Mouse (Mus musculus) midbrain, embryonic 11.5 days (tissue): ENCODE measurements around the gene Stradb. TPM values are rescaled to one million over a fixed set of nuclear protein-coding genes. Genes with fewer than 3 reads are reported as not detected.

Source experiments
- ATAC-seq: fragments of 200-750 bp; cut with Nextera tagmentation; 2 replicates; pipeline ENCODE4 v1.8.0; 2017; ENCODE audit warnings: moderate TSS enrichment, moderate library complexity; ENCODE audit not compliant: low FRiP score
- DNase-seq: peaks from one replicate; pipeline ENCODE4 v3.0.0; 2015; ENCODE audit warnings: low spot score; ENCODE audit errors: missing footprints
- H3K27ac ChIP-seq: fragments of 300-500 bp; sonication (generic); 2 replicates; pipeline ENCODE4 v1.5.1; 2014; ENCODE audit warnings: low read depth, low read length
- H3K27me3 ChIP-seq: fragments of 300-500 bp; sonication (generic); 2 replicates; pipeline ENCODE4 v1.6.1; 2014; ENCODE audit warnings: mild to moderate bottlenecking, low read length, moderate library complexity, mixed read lengths; ENCODE audit not compliant: control insufficient read depth, insufficient read depth
- H3K36me3 ChIP-seq: fragments of 300-500 bp; sonication (generic); 2 replicates; pipeline ENCODE4 v1.6.1; 2014; ENCODE audit warnings: mild to moderate bottlenecking, low read length, moderate library complexity, mixed read lengths; ENCODE audit not compliant: control insufficient read depth, insufficient read depth
- H3K4me1 ChIP-seq: fragments of 300-500 bp; sonication (generic); 2 replicates; pipeline ENCODE4 v1.6.1; 2014; ENCODE audit warnings: low read length; ENCODE audit not compliant: control insufficient read depth, insufficient read depth
- H3K4me2 ChIP-seq: fragments of 300-500 bp; sonication (generic); 2 replicates; pipeline ENCODE4 v1.6.1; 2014; ENCODE audit warnings: mild to moderate bottlenecking, moderate library complexity
- H3K4me3 ChIP-seq: fragments of 300-500 bp; sonication (generic); 2 replicates; pipeline ENCODE4 v1.5.1; 2014; ENCODE audit warnings: low read depth, low read length
- H3K9ac ChIP-seq: fragments of 300-500 bp; sonication (generic); 2 replicates; pipeline ENCODE4 v1.6.1; 2014; ENCODE audit warnings: low read length
- H3K9me3 ChIP-seq: fragments of 300-500 bp; sonication (generic); 2 replicates; pipeline ENCODE4 v1.6.1; 2016; ENCODE audit warnings: low read length; ENCODE audit not compliant: control insufficient read depth
- WGBS: fragments of 180-500 bp; shearing (Covaris S2); extraction: QIAGEN DNeasy Blood & Tissue Kit; methylation state at CpG from one replicate; pipeline ENCODE4 v1.1.7; 2014; 5-methylcytosine and 5-hydroxymethylcytosine counted together
- polyA plus RNA-seq: library from polyadenylated mRNA; unstranded; fragments of >200 nt; fragmentation: Nextera tagmentation; extraction: Ambion mirVana; gene quantifications from 2 replicates; pipeline ENCODE4 v1.2.1, GENCODE M21; 2014

The Stradb gene
- polyA plus RNA-seq, result 35.1 and 36.9 TPM in 2 replicates

DNA sequence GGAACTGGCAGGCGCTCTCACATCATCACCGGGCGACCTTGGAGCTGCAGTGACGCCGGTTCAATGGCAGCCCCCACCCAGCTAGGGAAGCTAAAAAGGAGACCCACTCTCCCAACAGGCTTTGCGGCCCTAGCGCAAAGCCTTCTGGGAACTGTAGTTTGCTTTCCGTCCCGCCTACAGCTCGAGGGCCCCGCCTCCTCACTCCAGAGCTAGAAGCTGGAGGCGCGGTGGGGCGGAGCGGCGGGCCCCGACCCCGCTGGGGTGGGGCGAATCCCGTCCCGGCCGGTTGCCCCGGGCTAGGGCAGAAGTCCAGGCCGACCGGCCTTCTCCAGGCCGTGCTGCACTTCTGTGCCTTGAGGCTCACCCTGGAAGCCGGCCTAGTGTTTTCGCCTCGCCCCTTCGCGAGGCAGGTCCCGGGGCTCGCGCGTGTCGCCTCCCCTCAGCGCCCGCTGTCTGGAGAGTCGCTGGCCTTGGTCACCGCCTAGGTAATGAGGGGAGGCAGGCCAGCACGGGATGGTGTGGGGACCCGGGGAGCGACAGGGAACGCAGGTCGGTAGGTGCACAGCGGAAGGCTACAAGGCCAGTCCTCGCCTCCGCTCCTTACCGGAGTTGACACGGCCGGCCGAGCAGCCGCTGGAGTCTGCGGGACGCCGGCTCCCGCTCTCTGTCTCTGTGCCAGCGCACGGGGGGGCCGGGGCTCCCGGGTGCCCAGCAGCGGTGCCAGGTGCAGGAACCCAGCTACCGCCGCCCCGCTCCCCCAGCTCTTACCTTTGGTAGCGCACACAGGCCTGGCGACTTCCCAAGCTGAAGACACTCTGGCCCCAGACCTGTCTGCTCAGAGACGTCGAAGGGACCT is at the start of gene Stradb, which contains the start of gene Trak2:
Gene Stradb (plus strand): TSS at position 157 of the 856 bp plus-strand sequence.
Gene Trak2 (minus strand): TSS at position 65 of the 856 bp plus-strand sequence.
- Histone ChIP-seq H3K4me3 (peak within 1 kb of the TSS; percentile 79), H3K27ac (peak within 1 kb of the TSS; percentile 49), H3K4me2 (peak within 1 kb of the TSS; percentile 79), H3K4me1 (peaks cover 20% of the 10 kb centered on the region), H3K9me3 (no peaks in the 10 kb centered on the region), H3K27me3 (no peaks in the 10 kb centered on the region; the same call in 1 of the 2 replicates), H3K9ac (peak within 1 kb of the TSS; percentile 86), H3K36me3 (no peaks in the 10 kb centered on the region)
- WGBS, result under 1% methylated on average over 56 of the region's 69 CpGs
- ATAC-seq (peak; percentile 96), DNase-seq (peak; percentile 100)

DNA sequence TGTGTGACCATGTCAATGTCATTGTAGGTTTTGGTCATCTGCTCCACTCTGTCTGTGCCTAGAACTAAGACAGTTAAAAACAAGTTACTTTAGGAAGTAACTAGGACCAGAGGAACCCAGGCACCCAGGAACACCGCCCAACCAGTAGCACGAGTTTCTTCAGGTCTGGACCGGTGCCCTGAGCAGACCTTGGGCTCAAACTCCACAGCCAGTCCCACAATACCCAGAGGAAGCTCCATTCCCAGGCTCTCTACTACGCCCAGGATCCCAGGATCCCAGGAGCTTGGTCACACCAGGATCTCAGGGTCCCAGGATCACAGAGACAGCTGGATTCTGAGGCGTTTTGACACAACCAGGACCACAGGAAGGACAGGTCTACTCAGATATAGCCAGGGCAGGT is 46.7 kb upstream of the Stradb start:
- Histone ChIP-seq H3K4me3 (no peak overlapping the region), H3K27me3 (no peaks in the 10 kb centered on the region), H3K4me2 (no peak overlapping the region), H3K36me3 (0 out of 2 replicates have a peak, but pooled peaks cover under 1% of the 10 kb centered on the region), H3K27ac (no peak overlapping the region), H3K9ac (no peak overlapping the region), H3K9me3 (no peaks in the 10 kb centered on the region), H3K4me1 (no peaks in the 10 kb centered on the region)
- 96% methylated on average over 5 of the region's 5 CpGs for WGBS
- DNase-seq, result no peak
- no peak for ATAC-seq

DNA sequence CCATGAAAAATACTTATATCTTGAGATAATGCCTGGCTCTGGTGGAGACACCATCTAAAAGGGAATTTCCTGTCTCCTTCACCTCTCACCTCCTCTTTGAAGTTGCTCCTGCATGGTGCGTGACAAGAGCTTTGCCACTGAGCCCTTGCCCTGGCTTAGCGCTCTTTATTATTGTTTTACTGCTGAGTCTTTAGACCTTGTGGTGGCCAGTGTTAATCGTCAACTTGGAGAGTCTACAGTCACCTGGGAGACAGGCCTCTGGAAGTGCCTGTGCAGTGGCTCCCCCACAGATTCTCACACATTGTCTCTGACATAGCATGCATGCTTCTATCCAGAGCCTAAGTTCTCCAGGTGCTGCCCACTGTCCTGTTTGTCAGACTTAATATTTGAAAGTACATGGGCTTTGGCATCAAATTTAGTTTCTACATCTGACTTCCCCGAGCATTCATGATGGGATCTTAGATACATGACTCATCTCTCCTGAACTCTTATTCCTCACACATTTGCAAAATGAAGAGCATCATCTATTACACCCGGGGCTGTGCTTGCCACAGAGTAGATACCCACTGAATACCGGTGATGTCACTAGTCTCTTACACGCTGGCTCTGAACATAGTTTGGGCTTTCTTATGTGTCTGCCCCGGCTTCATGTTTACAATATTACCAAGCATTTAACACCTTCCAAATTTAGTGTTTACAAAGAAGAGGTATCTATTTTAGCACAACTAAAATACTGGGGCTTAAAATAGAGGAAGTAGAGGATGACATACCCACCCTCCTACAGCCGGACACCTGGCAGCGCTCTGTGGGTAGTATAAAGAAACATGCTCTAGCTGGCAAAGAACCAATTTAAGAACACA is 36.3 kb upstream of the Stradb start:
- no peak overlapping the region for H3K9ac ChIP-seq
- ATAC-seq (no peak), DNase-seq (no peak)
- H3K27me3 ChIP-seq, result no peaks in the 10 kb centered on the region
- H3K36me3 ChIP-seq, result 0 out of 2 replicates have a peak, but pooled peaks cover 4% of the 10 kb centered on the region
- no peak overlapping the region for H3K4me2 ChIP-seq
- H3K4me1 ChIP-seq, result no peaks in the 10 kb centered on the region
- WGBS, result 96% methylated on average over 10 of the region's 10 CpGs
- no peak overlapping the region for H3K4me3 ChIP-seq
- H3K27ac ChIP-seq, result no peak overlapping the region
- no peaks in the 10 kb centered on the region for H3K9me3 ChIP-seq

DNA sequence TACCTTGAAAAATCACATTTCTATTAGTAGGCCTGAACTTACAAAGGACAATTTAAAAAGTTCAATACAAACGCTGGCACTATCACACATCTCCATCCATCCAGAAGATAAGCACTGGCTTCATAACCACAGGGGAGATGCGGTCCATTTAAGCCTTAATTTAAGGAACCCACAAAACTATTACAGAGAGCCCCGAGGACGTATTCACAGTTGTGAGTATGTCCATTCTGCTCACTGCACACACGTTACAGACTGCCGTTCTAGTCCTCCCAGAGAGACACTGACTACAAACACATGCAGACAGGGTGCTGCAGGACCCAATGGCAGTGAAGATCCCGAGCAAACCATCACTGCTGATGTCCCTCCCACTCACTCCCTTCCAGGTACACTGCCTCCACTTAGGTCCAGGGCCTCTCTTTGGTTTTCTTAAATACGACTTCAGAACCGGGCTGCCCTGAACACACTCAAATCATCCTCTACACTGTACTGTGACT is 35.7 kb upstream of the Stradb start:
- Histone ChIP-seq H3K9me3 (no peaks in the 10 kb centered on the region), H3K4me1 (no peaks in the 10 kb centered on the region), H3K9ac (no peak overlapping the region), H3K4me3 (no peak overlapping the region), H3K27ac (no peak overlapping the region), H3K36me3 (0 out of 2 replicates have a peak, but pooled peaks cover 4% of the 10 kb centered on the region), H3K27me3 (no peaks in the 10 kb centered on the region), H3K4me2 (no peak overlapping the region)
- DNase-seq (no peak), ATAC-seq (no peak)
- 94% methylated on average over 9 of the region's 9 CpGs for WGBS

DNA sequence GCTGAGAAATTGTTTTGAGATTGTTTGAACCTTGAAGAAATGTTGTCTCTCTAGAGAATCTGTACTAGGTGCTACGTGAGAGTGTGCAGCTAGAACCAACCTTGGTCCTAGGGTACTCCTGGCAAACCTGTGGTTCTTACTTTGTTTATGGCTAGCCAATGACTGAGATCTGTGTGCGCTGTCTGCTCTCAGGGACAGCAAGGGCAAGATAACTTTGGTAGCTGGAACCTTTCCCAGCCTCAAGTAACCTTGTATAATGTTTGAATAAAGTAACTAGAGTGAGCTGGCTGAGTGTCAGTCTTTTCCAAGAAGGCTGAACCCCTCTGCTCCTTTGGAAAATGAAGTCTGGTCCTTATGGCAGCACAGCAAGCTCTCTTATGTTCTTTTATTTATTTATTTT is 27.8 kb upstream of the Stradb start:
- DNase-seq (no peak), ATAC-seq (no peak)

DNA sequence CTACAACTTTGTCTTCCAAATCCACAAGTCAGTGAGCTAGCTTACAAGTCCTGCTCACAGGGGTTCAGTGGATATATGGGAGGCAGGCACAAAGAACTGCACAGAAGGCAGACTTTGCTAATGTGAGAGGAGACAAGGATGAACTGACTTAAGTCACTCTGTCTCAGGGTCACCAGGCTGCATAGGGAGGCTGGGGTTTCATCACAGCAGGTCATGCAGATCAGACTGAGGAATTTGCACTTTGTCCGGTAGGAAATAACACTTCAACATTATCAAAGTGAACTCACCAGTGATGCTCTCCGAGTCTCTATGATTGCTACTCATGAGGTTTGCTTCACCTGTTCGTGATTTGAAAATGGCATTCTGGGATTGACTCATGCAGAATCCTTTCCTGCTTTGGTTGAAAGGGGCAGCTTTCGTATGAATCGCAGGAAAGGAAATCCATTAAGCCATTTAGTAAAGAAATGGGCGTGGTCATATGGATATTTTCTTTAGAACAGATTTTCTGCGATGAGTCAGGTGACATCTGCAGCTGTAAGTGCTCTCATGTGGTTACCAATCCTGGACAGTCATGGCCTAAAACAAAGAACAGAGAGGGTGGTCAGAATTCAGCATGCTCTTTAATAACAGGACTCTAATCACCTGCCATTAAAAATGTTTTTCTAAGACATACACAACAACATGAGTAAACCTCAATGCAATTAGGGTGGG is 27.2 kb upstream of the Stradb start:
- Histone ChIP-seq H3K4me2 (no peak overlapping the region), H3K9ac (no peak overlapping the region), H3K27me3 (no peaks in the 10 kb centered on the region), H3K27ac (no peak overlapping the region), H3K4me1 (no peaks in the 10 kb centered on the region), H3K4me3 (no peak overlapping the region), H3K9me3 (no peaks in the 10 kb centered on the region), H3K36me3 (peaks cover 5% of the 10 kb centered on the region; the same call in 1 of the 2 replicates)
- ATAC-seq, result no peak
- WGBS, result 92% methylated on average over 7 of the region's 7 CpGs
- no peak for DNase-seq

More for the DNA sequence above, 27.8 kb upstream of the Stradb start:
- Histone ChIP-seq H3K36me3 (peaks cover 5% of the 10 kb centered on the region; the same call in 1 of the 2 replicates), H3K4me2 (no peak overlapping the region), H3K4me1 (no peaks in the 10 kb centered on the region), H3K9ac (no peak overlapping the region), H3K9me3 (no peaks in the 10 kb centered on the region), H3K27ac (no peak overlapping the region), H3K27me3 (no peaks in the 10 kb centered on the region), H3K4me3 (no peak overlapping the region)
- 100% methylated on average over 2 of the region's 2 CpGs for WGBS

DNA sequence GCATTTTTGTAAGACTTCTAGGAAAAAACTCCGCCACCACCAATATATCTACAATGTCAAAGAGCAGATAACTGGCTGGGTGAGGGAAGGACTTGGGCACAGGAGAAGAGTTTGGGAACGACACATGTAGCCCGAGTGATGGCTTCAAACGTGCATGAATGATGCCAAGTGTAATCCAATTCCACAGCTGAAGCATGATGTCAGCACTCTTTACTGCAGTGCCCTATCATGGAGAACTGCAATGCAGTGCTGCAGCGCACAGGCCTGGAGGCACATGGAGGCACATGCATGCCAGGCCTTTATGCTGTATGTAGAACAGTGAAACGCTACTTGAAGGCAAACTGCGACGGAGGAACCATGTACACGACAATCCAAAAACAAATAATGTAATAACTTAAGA is 26.6 kb upstream of the Stradb start:
- Histone ChIP-seq H3K27me3 (no peaks in the 10 kb centered on the region), H3K4me1 (no peaks in the 10 kb centered on the region), H3K36me3 (peaks cover 5% of the 10 kb centered on the region; the same call in 1 of the 2 replicates), H3K9me3 (no peaks in the 10 kb centered on the region), H3K9ac (no peak overlapping the region), H3K27ac (no peak overlapping the region), H3K4me3 (no peak overlapping the region), H3K4me2 (no peak overlapping the region)
- ATAC-seq (no peak), DNase-seq (no peak)
- 92% methylated on average over 9 of the region's 9 CpGs for WGBS

DNA sequence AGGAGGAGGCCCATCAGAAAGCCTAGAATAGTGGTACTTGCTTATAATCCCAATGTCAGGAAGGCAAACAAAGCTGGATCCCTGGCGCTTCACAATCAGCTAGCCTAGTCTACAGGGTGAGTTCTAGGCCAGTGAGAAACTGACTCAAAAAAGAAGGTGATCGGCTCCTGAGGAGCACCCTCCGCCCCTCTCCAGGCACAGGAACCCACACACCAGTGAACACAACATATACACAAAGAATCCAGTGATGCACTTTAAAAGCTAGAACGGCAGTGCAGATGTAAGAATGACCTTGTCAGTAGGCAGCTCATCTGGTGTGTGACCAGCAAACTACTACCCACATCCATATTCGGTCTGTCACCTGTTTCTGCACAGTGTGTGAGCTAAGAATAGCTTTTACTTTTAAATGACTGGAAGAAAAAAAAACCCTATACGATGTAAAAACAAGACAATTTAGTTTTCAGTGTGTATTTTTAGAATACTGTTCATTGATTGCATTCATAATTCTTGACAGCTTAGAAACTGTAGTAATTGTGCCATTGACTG is 23.7 kb upstream of the Stradb start:
- Histone ChIP-seq H3K4me2 (no peak overlapping the region), H3K9ac (no peak overlapping the region), H3K27me3 (no peaks in the 10 kb centered on the region), H3K36me3 (peaks cover 5% of the 10 kb centered on the region; the same call in 1 of the 2 replicates), H3K4me1 (0 out of 2 replicates have a peak, but pooled peaks cover 3% of the 10 kb centered on the region), H3K27ac (no peak overlapping the region), H3K9me3 (no peaks in the 10 kb centered on the region), H3K4me3 (no peak overlapping the region)
- ATAC-seq (no peak), DNase-seq (no peak)
- 92% methylated on average over 6 of the region's 6 CpGs for WGBS
